Mouse (Mus musculus): ENCODE data around the gene Vmn1r185. TPM values are rescaled to one million over a fixed set of nuclear protein-coding genes. Genes with fewer than 3 reads are reported as not detected.

Gene Vmn1r185
- polyA plus RNA-seq (2017; shearing (Covaris generic)): 0.30 TPM

DNA sequence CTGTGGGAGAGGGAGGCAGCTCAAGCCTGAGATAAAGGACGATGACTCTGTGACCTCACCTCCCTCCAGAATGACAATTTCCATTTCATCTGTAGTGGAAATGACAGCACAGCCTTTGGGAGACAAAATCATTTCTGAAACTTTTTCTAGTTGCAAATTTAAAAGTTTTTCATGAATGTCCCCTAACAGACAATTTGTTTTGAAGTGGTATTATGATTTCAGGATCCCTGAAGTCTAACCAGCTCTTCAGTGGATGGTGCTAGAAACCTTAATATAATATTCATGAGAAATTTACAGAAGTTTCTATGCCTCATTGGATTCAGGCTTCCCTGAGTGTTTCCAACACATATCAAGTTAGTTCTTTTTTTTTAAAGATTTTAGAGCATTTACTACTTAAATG is at the start of gene Vmn1r185:
Gene Vmn1r185, minus strand, starts transcription at position 101 of the 400 bp plus-strand sequence.

Other genes with a start within 250 kb of the Vmn1r185 start
- 0.22 TPM for gene Nlrp9c, start 214.8 kb downstream of the Vmn1r185 start, polyA plus RNA-seq (2017; shearing (Covaris generic))
- gene Nlrp4a, start 183.4 kb downstream of the Vmn1r185 start, polyA plus RNA-seq (2017; shearing (Covaris generic)): 0.15 TPM
- gene Nlrp9a, start 83.4 kb downstream of the Vmn1r185 start, polyA plus RNA-seq (2017; shearing (Covaris generic)): not detected
- not detected for gene Cyp2b23, start 68.0 kb upstream of the Vmn1r185 start, polyA plus RNA-seq (2017; shearing (Covaris generic))
- gene Cyp2b19, start 138.7 kb upstream of the Vmn1r185 start, polyA plus RNA-seq (2017; shearing (Covaris generic)): not detected
- gene Cyp2g1, start 190.4 kb upstream of the Vmn1r185 start, polyA plus RNA-seq (2017; shearing (Covaris generic)): not detected
- gene Cyp2a5, start 216.8 kb upstream of the Vmn1r185 start, polyA plus RNA-seq (2017; shearing (Covaris generic)): not detected

Data from naive thymus-derived CD4-positive, alpha-beta T cell, adult 5 months (primary cell).